Mouse (Mus musculus) retina, postnatal 7 days (tissue): ENCODE measurements around the gene Epha3.

Source experiments
- DNase-seq: peaks from one replicate; pipeline ENCODE4 v3.0.0-alpha.2; 2012; ENCODE audit warnings: low read depth, low spot score

Gene Epha3

DNA sequence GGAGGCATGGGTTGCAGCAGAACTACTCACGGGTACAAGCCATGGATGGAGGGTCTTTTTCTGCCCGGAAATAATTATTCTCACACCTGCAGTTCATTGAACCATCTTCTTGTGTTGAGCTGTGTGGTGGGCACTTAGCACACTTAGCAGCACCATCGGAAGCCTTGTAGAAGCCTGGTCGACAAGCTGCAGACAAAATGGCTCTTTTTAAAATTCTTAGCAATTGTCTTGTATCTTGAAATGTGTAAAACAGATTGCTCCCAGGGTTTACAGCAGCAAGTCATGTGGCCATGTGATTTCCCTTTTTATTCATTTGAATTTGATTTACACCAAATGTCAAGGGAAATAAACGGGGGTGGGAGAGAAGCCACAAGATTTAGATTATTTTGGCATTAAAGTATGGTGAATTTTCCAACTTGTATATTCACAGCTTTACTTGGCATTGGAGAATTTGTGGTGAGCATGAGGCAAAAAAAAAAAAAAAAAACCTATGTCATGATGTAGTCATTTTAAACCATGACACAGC is 210.5 kb downstream of the Epha3 start:
- DNase-seq, result no peak

DNA sequence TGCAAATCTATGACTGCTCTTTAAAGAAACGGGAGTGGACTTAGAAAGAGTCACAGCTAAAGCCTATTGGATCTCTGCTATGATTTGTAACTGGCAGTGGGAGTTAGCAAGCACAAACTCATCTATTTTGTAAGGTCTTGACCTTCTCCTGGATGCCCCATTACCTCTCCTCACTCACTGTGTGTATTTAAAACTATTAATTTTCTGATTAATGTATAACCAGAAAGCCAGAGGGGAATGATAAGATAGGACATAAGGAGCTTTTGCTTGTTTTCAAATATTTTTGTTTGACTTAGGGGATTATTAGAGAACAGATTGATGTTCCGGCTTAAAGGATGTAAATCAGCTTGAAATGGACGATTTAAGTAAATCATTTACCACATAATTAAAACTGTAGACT is 213.2 kb downstream of the Epha3 start:
- DNase-seq, result no peak

DNA sequence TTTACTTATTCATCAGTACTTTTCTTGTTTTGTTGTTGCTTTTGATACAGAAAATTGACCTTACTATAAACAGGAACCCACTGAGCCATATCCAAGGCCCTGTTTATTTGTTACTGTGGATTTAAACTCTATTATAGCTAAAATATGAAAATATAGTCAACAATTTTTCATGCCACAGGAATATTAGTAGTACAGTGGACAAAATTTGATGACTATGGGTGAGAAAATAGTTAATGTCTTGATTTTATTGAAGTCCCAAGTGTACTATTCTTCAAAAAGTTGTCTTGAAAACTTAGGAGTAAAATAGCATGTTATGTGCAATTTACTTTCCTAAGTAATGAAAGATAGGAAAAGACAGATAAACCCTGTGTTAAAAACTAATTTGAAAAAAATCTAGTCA is 217.4 kb downstream of the Epha3 start:
- no peak for DNase-seq

DNA sequence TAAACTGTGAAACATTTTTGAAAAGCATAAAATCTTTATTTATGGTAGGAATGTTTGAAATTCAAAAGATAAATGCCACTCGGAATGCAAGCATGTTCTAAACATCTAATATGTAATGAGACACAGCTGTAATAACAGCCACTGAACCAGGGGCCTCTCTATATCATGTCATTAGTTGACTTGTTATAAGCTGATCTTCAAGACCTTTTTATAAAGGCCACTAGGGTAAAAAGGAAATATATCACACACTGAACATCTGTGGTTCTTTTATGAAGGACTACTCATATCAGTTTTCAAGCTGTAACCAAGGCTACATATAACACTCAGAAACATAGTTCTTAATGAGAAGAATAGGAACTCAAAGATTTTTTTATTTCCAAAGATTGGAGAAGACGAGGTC is 221.3 kb downstream of the Epha3 start:
- no peak for DNase-seq

DNA sequence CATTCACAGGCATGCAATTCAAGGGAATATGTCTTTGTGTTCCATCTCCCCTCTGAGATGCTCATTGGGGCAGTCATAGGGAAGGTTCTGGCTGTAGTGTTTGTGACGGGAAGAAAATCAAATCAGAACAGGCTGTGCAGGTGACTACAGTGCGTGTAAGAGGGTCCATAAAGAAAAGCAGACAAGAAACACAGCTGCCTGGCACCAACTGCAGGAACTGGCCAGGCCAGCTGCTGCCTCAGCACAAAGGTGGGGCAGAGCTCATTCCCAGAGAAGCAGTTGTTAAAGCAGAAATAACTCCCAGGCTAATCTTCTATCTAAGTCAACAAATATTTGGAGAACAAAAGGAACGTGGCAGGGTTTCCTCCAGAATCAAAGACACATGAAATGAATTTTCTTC is 222.4 kb downstream of the Epha3 start:
- no peak for DNase-seq

DNA sequence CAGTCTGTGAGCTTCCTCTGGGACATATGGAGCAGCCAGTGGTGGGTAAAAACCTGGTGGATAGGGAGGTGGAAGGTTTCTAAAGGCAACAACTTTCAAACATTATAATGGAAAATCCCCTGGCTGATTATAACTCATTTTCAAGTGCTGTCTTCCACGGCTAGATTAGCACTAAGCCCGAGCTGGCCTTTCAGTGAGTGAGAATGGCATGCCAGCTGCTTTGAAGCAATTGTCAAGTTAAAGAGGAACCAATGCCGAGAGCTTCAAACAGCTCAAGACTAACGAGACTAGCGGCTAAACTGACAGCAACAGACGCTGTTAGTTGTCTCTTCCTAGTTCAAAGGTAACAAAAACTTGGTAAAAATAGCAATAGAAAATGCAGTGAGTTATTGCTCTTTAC is 225.3 kb downstream of the Epha3 start:
- no peak for DNase-seq

DNA sequence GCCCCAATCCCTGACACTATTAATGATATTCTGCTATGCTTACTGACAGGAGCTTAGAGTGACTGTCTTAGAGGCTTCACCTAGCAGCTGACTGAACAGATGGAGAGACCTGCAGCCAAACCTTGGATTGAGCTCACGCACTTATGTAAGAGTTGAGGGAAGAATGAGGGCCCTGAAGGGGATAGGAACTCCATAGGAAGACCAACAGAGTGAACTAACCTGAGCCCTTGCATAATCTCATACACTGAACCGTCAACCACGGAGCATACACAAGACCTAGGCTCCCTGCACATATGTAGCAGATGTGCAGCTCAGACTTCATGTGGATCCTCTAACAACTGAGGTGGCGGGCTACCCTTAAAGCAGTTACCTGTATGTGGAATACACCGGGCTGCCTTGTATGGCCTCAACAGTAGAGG is 230.2 kb downstream of the Epha3 start:
- DNase-seq, result no peak

DNA sequence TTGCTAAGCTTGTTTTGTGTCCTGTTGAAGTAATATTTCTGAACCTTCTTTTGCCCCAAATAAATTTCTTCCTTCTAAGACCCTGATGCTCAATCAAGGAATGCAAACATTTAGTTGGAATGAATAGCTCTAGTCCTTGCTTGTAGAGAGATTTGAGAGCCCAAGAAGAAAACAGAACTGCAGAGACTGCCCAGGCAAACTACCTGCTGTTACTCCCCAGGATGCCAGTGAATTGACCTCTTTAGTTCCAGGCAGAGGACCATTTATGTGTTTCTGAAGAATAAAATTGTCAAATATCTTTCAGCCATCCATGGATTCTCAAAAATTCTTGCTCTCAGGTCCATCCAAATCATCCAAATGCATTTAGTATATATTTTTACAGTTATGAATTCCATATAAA is 238.7 kb downstream of the Epha3 start:
- no peak for DNase-seq

DNA sequence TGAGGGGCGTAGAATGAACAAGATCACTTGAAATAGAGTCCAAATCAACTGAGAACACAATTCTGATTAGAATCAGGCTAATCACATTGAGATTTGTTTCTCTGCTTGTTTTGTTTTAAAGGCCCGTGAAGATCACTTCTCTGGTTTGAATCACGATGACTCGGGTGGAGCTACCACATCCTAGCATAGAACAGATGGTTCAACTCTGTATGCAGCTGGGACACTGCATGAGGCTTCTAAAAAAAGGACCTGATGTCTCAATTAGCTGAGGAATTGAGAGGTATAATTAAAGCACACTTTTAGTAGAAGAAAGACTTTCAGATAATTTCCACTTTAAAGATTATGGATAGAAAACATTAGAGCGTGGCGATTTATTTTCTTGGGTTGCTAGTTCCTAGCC is 242.1 kb downstream of the Epha3 start:
- DNase-seq, result no peak

DNA sequence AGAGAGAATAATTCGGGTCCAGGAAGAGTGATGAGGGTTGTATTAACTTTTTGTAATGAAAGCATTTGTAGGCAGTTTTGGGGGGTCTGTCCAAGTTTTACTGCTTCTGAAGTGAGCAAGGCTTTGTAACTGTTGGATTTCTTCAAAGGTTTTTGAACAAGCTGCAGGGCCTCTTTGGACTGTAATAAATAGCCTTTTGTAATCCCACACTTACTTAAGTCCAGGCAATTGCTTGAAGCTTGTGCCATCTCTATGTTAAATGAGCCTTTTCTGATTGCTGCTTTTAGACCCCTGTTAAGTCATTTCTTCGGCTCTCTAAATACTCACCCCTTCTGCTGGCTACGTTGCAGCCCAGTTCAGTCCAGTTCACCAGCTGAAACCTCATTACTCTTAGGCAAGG is 248.6 kb downstream of the Epha3 start:
- DNase-seq, result no peak

DNA sequence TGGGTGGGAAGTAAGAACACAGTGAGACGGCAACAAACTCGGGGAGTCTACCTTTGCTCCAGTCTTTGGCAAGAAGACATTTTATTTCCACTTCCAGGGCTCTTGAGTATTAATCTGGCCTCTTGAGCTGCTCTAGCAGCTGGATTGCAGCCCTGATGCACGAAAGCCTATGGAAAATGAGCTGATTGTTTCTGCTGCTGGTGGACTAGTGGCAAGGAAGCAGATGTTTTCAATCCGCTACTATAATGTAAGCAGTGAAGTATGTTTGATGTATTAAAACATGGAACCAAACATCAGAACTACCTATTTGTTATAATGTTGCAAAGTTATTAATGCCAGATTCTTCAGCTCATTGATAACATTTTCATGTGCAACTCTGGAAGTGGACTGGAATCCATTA is 251.0 kb downstream of the Epha3 start:
- no peak for DNase-seq

DNA sequence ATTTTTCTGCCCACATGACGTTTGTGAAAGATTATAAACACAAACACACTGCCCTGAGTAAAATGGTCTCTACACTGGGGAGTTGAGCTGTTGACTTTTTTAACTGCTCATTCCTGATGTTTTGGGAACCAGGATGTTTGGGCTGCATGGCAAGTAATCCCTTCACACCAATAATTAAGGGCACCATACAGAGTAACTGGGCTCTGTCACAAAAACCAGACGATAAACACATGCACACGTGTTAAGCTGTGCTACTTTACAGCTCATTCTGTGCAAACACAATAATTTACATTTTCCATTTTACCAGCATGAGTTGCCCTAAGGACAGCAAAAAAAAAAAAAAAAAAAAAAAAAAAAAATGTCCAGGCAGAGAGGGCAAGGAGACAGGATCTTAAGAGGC is 263.7 kb downstream of the Epha3 start:
- DNase-seq, result no peak

DNA sequence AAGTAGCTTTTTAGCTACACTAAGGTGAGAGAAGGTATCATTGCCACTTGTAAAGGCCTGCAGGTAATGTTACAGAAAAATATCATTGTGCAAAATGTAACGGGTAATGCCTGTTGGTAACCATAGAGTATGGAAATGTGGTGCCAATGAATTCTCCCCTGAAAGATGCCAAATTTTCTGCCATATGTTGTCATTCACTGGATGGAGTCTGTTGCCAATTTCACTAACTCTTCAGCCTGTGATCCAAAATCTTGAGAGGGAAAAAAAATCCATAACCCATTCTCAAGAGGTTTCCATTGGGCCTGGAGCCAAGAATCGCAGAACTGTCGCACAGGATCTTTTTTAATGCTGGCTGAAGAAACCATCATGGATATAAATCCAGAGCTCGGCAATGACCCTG is 269.3 kb downstream of the Epha3 start:
- DNase-seq, result no peak

DNA sequence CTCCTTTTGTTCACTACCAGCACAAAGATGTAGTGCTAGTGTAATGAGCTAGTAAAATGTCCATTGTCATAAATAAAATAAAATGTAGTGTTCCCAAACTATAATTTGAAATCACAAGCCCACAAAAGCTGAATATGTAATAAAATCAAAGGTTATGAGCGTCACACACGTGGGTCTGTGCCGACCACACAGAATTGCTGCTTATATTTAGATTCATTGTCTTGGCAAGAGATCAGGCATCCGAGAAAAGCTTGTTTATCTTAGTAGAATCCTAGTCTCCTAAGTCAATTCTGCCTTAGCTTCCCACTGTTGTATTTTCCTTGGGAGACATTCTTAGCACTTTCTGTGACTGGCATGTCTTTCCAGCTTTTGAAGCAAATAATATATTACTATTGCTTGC is 294.2 kb downstream of the Epha3 start:
- DNase-seq, result no peak

DNA sequence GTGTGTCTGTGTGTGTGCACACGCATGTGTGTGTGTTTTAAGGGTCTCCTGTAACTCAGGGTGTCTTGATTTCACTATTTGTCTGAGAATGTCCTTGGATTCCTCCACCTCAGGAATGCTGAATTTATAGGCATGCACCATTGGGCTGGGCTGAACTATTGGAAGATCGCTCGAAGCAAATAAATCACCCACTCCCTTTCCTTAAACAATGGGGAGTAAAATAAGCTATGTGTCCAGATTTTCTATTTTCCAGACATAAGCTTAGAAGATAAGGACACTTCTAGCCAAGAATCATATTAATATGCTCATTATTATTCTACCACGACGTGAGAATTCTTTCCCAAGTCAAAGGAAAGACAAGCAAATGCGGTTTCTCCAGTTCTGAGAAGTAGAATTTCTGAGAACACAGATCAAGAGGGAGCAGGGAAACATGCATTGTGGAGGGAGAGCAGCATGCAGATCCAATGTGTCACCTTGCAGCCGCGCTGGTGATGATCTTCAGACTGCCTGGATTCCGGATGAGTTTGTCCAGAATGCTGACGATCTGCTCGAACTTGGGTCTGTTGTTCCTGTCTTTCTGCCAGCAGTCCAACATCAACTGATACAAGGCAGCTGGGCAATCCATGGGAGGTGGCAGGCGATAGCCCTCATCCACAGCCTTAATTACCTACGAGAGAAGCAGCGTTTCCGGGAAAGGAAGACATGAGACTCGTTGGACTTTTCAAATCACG is 297.7 kb downstream of the Epha3 start:
- no peak for DNase-seq

DNA sequence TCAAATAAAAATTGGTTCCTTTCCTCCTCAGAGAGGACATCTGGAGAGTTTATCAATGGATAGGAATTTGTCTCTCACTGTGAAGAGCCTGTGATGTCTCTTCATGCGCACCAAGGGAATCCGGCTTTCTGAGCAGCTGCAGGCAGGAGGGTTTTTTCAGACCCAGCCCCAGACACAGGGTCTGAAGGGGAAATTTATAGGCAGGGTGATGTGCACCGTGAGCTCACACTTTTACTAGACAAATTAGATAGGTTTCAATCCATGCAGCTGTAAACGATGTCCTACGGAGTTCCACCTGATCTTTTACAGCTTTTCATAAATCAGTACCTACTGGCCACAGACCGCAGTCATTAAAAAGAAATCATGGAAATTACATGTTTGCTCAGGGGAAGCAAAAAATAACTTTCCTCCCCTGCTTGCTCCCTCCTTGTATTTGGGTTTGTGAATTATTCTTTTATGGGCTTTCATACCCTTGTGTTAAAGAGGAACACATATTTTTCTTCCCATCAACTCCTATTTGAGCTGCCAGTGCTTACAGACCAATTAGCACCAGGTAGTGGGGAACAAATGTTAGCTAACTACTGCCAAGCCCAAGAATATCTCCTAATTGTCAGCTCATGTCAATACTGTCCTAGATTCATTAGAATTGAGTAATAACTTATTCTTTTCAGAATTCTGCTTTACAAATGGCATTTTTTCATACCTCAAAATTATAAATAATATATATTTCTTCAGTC is 307.4 kb downstream of the Epha3 start:
- DNase-seq, result no peak

DNA sequence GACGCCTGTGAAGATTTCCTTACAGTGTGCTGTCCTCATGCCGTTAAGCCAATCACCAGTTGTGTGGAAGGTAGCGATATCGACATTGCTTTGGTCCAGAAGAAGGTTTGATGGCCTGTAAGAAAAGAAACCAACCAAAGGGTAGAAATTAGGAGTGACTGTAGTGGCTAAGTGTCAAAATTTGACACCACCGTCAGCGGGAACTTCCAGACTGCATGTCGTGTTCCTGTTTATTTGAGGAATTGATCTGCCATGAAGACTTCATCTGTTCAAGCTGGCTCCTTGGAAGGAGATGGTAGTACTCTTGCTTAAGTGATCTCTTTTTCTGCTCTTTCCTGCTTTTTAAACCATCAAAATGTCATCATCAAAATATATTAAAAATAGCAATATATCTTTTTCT is 311.4 kb downstream of the Epha3 start:
- DNase-seq, result no peak

DNA sequence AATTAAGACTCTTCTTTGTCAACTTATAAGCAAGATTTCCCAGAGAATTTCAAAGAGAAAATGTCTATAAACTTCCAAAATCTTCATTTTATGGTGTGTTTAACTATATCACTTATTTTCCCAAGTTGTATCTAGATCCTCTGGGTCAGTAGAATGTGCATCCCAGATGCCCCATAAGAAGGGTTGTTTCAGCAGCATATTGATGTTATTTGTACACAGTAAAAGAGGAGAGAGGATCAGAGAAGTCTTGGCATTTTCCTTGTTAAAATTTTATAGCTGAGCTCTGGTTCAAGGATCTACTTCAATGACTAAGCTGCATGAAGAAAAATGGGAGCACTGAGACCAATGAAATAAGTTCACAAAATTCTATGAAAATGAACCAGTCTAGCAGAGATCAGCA is 324.5 kb downstream of the Epha3 start:
- no peak for DNase-seq

DNA sequence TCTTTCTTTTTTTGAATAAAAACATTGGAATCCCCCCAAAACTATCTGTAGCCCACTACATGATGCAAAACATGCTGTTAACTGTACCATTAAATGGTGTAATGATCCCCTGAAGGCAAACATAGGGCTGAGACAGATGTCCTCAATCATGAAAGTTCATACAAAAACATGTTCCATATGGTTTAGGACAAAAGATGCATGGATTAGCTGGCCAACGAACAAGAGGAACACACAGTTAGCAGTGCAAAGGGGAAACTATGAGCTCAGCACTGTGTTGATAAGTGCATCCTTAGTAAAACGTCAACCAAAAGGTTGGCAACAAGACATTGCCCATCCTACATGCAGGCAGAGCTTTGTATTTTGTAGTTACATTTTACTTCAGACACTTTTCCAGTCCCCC is 335.2 kb downstream of the Epha3 start:
- DNase-seq, result no peak

DNA sequence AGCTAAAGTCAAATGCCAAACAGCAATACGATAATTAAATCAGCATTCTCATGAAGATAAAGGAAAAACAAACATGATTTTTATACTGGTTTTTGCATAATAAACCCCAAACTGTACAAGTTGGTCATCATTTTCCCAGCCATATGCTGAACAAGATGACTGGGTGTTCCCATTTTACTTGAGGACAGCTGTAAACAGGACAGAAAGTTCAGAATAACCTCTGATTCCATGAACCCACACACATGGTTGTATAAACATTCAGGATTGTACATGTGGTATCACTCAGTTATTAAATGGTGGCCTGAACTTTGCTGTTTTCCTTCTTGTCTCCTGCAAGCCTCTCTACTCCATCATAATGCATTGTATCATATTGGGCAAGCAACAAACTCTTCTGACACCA is 346.3 kb downstream of the Epha3 start:
- no peak for DNase-seq

DNA sequence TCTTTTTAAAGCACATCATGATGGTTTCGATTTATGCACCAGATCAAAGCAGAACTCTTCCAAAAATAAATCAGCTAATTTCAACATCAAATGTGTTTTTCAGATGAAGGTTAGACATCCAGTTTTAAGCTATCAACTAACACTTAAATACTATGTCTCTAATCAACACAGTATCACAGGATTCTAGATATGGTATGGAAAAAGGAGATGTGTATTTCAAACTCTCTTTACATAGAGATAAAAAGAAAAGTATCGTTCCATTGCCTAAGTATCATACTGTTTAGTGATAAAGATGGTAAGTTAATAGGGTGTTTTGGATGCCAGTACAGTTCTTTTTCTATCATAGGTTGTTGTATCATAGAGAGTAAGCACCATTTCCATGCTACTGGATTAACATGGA is 353.9 kb downstream of the Epha3 start:
- no peak for DNase-seq

DNA sequence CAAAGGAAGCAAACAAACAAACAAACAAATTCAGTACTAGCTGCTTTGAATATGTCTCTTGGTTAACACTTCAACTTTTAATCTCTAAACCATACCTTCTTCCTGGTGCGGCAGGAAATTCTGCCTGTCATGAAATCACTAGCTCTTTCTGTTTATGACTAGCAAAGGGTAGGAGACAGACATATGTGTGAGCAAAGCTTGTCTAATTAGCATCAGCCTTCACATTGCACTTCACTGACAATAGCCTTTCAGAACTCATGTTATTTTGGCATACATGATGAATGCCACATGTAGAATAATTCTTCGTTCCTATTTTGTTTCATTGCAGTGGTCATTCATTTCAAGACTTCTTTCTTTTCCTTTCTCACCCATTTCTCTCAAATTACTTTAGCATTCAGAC is 357.5 kb downstream of the Epha3 start:
- DNase-seq, result no peak

DNA sequence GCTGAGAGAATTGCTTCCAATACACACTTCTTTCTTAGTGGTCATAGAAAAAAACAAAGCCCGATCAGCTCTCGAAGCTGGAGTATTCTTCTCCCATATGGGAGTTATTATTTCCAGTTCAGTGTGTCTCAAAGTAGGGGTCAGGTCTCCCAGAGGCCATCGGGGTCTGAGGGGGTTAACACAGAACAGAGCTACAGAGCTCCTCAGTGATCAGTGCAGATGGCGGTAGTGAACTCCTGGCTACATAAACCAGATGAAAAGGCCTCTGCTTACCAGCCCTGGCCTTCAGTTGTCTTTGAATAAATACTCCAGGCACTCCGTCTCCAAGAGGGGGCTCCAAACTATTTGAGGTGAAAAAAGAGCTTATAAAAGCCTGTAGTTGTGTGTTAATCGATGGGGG is 362.5 kb downstream of the Epha3 start:
- DNase-seq, result no peak
